Mouse (Mus musculus) hindbrain, embryonic 11.5 days (tissue): ENCODE results near the gene Sept7. TPM values are rescaled to one million over a fixed set of nuclear protein-coding genes. Genes with fewer than 3 reads are reported as not detected.
"Not testable (repeated sequence)": the region's sequence is repeated elsewhere in the genome, so short reads cannot be mapped to it uniquely, and the experiment has no call there.

Experiments
- ATAC-seq: fragments of 200-750 bp; cut with Nextera tagmentation; 2 replicates; pipeline ENCODE4 v1.8.0; 2017; ENCODE audit warnings: mild to moderate bottlenecking, moderate TSS enrichment, moderate library complexity; ENCODE audit not compliant: low FRiP score
- DNase-seq: peaks from one replicate; pipeline ENCODE4 v3.0.0-alpha.2; 2015; ENCODE audit warnings: low spot score
- H3K27ac ChIP-seq: fragments of 300-500 bp; sonication (generic); 2 replicates; pipeline ENCODE4 v1.5.1; 2014; ENCODE audit warnings: mild to moderate bottlenecking, low read depth, low read length
- H3K27me3 ChIP-seq: fragments of 300-500 bp; sonication (generic); 2 replicates; pipeline ENCODE4 v1.6.1; 2014; ENCODE audit warnings: mild to moderate bottlenecking, low read length, moderate library complexity, mixed read lengths; ENCODE audit not compliant: control insufficient read depth, insufficient read depth
- H3K36me3 ChIP-seq: fragments of 300-500 bp; sonication (generic); 2 replicates; pipeline ENCODE4 v1.6.1; 2014; ENCODE audit warnings: mild to moderate bottlenecking, low read length, moderate library complexity, mixed read lengths; ENCODE audit not compliant: control insufficient read depth, insufficient read depth
- H3K4me1 ChIP-seq: fragments of 300-500 bp; sonication (generic); replicated peaks from 2 replicates; pipeline ENCODE4 v1.6.1; 2014; ENCODE audit warnings: low read length, mixed read lengths; ENCODE audit not compliant: control insufficient read depth, insufficient read depth
- H3K4me2 ChIP-seq: fragments of 300-500 bp; sonication (generic); replicated peaks from 2 replicates; pipeline ENCODE4 v1.6.1; 2014; ENCODE audit warnings: mild to moderate bottlenecking, low read depth, low read length
- H3K4me3 ChIP-seq: fragments of 300-500 bp; sonication (generic); 2 replicates; pipeline ENCODE4 v1.5.1; 2014; ENCODE audit warnings: low read depth, low read length
- H3K9ac ChIP-seq: fragments of 300-500 bp; sonication (generic); 2 replicates; pipeline ENCODE4 v1.6.1; 2014; ENCODE audit warnings: low read depth, low read length
- H3K9me3 ChIP-seq: fragments of 300-500 bp; sonication (generic); 2 replicates; pipeline ENCODE4 v1.6.1; 2016; ENCODE audit warnings: low read length; ENCODE audit not compliant: control insufficient read depth
- WGBS: fragments of 180-500 bp; shearing (Covaris S2); extraction: QIAGEN DNeasy Blood & Tissue Kit; methylation state at CpG from one replicate; pipeline ENCODE4 v1.1.7; 2014; 5-methylcytosine and 5-hydroxymethylcytosine counted together
- polyA plus RNA-seq: library from polyadenylated mRNA; unstranded; fragments of >200 nt; fragmentation: Nextera tagmentation; extraction: Ambion mirVana; gene quantifications from 2 replicates; pipeline ENCODE4 v1.2.1, GENCODE M21; 2014

Gene Sept7
- polyA plus RNA-seq, 1 experiment from 2014 or later, result 290 TPM

DNA sequence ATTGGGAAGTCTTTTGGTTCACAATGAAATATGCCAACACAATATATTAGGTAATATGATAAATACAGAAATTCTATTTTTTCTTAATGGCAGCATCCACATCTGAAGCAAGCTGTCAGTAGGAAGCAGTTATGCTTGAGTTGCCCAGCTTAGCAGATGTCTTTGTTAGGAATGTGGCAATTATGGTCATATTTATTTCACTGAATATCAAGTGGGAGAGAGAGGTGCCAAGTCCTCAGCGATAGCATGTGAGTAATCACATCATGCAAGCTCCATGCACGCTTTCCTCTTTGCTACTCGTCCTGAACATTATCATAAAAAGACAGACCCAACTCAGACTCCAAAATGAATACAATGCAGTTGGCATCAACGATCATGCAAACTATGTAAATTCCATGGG is 27.3 kb upstream of the Sept7 start:
- no peaks in the 10 kb centered on the region for H3K27me3 ChIP-seq
- no peak for DNase-seq
- no peaks in the 10 kb centered on the region for H3K36me3 ChIP-seq
- WGBS, result 85% methylated on average over 4 of the region's 4 CpGs
- H3K4me1 ChIP-seq, result no peaks in the 10 kb centered on the region
- H3K4me2 ChIP-seq, result no peak overlapping the region
- H3K4me3 ChIP-seq, result no peak overlapping the region
- no peak overlapping the region for H3K9ac ChIP-seq
- no peak for ATAC-seq
- no peak overlapping the region for H3K27ac ChIP-seq
- no peaks in the 10 kb centered on the region for H3K9me3 ChIP-seq

DNA sequence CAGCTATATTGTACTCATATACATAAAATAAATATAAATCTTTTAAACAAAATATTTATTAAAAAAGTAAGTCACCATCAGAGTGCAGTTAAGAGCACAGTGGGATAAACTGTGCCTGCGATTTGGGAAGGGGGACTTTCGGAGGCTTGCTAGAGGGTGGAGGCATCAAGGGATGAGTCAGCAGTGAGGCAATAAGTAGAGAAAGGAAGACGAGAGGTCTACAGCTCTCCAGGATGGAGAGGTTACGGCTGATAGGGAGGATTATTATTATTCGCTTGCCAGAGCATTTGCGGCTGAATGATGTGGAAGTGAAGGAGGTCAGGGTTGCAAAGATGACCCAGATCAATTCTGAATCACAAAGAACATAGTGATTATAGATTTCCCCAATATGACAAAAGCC is 22.5 kb upstream of the Sept7 start:
- ATAC-seq (no peak), DNase-seq (no peak)
- Histone ChIP-seq H3K36me3 (no peaks in the 10 kb centered on the region), H3K4me1 (no peaks in the 10 kb centered on the region), H3K4me3 (no peak overlapping the region), H3K4me2 (no peak overlapping the region), H3K27ac (no peak overlapping the region), H3K27me3 (no peaks in the 10 kb centered on the region), H3K9me3 (no peaks in the 10 kb centered on the region), H3K9ac (no peak overlapping the region)
- WGBS, result 88% methylated on average over 6 of the region's 6 CpGs

DNA sequence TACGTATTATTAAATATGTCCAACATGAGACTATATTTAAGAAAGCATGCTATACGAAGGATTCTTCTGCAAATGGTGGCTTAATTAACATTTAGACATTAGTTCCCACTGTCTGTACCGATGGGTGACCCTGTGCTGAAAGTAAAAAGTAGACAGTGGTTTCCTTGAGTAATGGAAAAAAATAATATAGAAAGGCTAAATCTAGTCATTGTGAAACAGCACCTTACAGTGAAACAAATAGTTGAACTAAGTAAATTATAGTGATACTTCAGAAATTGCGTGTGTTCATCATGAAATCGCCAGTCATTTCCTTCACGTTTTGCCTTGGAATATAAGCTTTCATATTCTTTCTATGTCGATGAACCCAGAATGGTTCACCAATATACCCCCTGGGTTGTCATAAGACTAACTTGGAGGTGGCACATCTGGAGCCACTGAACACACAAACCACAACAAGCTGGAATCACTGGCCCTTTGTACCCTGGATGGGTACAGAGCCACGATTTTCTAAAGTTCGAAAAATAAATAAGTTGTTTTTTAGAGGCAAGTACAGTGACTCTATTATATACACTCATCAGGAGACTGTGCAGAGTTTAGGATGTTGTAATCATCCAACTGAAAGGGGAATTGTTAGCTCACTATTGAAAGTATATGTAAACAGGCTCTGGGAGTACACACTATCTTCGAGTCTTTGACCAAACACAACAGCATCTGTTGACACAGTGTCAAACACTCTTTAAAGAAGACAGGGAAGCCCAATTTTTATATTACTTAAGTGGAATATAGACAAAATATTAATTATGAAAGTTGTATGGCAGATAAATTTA is 21.8 kb upstream of the Sept7 start:
- Histone ChIP-seq H3K27ac (no peak overlapping the region), H3K9ac (no peak overlapping the region), H3K4me2 (no peak overlapping the region), H3K36me3 (no peaks in the 10 kb centered on the region), H3K4me3 (no peak overlapping the region), H3K9me3 (no peaks in the 10 kb centered on the region), H3K27me3 (no peaks in the 10 kb centered on the region), H3K4me1 (no peaks in the 10 kb centered on the region)
- no peak for DNase-seq
- ATAC-seq, result no peak
- WGBS, result 90% methylated on average over 10 of the region's 10 CpGs

DNA sequence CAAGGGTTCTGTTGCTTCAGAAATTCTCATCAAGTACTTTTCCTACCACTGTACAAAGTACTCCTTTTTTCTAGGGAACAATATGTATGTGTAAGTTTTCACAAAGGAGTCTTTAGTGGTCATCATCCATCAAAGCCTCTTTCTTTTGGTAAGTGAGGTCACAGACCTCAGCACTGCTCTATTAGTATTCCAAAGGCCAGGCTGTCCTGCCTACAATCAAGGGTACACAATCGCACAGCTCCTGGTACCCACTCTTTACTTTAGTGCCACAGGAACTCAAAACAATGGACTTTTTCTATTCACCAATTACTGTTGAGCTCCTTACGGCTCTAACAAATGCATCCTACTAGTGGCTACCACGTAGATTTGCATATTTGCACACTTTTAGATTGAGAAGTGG is 11.2 kb upstream of the Sept7 start:
- 45% methylated on average over 3 of the region's 3 CpGs for WGBS
- no peak for DNase-seq
- Histone ChIP-seq H3K4me3 (no peak overlapping the region), H3K36me3 (no peaks in the 10 kb centered on the region), H3K4me1 (no peaks in the 10 kb centered on the region), H3K27ac (no peak overlapping the region), H3K9me3 (no peaks in the 10 kb centered on the region), H3K27me3 (no peaks in the 10 kb centered on the region), H3K4me2 (no peak overlapping the region), H3K9ac (no peak overlapping the region)
- no peak for ATAC-seq

DNA sequence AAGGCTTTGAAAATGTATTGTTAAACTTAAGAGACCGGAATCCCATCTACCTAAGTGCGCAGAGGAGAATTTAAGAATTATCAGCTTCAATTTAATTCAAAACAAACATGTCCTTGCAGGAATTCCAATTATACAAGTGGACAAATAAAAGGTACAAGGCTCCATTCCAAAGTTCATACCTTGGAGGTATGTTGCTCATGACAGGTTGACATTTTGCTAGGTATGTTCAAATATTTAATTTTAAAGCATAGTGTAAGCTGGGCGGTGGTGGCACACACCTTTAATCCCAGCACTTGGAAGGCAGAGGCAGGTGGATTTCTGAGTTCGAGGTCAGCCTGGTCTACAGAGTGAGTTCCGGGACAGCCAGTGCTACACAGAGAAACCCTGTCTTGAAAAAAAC is 10.5 kb upstream of the Sept7 start:
- DNase-seq, H3K4me1 ChIP-seq, H3K27ac ChIP-seq, ATAC-seq, H3K9me3 ChIP-seq, H3K4me2 ChIP-seq, H3K9ac ChIP-seq, H3K36me3 ChIP-seq, H3K27me3 ChIP-seq, H3K4me3 ChIP-seq: not testable (repeated sequence)
- 89% methylated on average over 5 of the region's 5 CpGs for WGBS

DNA sequence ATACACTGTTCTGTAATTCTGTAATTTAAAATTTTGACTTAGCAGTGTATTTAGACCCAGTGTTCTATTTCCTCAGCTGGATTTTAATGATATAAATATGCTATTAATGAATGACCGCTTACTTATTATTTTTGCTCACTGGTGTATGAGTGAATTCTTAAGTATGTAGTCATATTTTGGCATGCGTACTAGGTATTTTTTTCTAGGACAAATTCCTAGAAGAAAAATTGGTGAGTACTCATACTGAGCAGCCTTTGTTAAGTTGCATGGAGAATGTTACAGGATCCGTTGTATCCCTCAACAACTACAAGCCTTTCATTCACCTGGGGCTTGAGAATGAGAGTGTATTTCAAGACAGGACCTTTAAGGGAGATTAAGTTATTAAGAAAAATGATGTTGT is 10.0 kb upstream of the Sept7 start:
- no peak overlapping the region for H3K27ac ChIP-seq
- ATAC-seq, result no peak
- no peak overlapping the region for H3K4me3 ChIP-seq
- H3K4me2 ChIP-seq, result no peak overlapping the region
- no peaks in the 10 kb centered on the region for H3K4me1 ChIP-seq
- H3K9me3 ChIP-seq, result no peaks in the 10 kb centered on the region
- H3K27me3 ChIP-seq, result no peaks in the 10 kb centered on the region
- WGBS, result 93% methylated on average over 3 of the region's 3 CpGs
- H3K9ac ChIP-seq, result no peak overlapping the region
- no peak for DNase-seq
- H3K36me3 ChIP-seq, result no peaks in the 10 kb centered on the region

DNA sequence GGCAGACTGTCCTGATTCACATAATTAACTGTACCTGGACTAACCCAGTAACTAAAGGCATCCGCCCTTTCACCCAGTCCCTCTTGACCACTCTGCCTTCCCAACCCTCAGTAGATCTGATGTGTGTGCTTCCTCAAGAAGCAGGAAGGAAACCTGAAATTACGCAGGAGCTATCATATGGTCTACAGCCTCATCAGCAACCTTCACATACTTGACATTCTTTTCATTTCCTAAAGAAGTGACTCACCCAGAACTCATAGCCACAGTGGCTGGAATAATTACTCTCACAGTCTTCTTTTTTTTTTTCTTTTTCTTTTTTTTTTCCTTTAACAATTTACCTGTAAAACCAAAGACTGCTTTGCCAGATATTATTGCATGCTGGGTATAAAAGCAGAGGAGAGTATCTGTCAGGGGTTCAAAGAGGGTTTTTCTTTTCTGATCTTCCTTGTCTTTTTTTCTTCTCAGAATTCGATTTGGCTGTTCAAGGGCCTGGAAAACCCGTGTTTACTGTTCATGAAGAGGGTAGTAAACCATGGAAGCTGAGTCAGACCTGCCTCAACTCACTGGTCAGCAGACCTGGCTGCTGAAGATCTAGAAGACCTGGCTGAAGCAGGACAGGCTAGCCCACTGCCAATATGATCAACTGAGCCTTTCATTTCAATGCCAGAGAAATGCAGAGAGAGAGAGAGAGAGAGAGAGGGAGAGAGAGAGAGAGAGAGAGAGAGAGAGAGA is 8.1 kb upstream of the Sept7 start:
- no peaks in the 10 kb centered on the region for H3K9me3 ChIP-seq
- H3K9ac ChIP-seq, result no peak overlapping the region
- ATAC-seq, result no peak
- no peaks in the 10 kb centered on the region for H3K27me3 ChIP-seq
- H3K4me1 ChIP-seq, result no peaks in the 10 kb centered on the region
- 78% methylated on average over 4 of the region's 4 CpGs for WGBS
- H3K4me3 ChIP-seq, result no peak overlapping the region
- no peaks in the 10 kb centered on the region for H3K36me3 ChIP-seq
- H3K4me2 ChIP-seq, result no peak overlapping the region
- DNase-seq, result no peak
- H3K27ac ChIP-seq, result no peak overlapping the region

DNA sequence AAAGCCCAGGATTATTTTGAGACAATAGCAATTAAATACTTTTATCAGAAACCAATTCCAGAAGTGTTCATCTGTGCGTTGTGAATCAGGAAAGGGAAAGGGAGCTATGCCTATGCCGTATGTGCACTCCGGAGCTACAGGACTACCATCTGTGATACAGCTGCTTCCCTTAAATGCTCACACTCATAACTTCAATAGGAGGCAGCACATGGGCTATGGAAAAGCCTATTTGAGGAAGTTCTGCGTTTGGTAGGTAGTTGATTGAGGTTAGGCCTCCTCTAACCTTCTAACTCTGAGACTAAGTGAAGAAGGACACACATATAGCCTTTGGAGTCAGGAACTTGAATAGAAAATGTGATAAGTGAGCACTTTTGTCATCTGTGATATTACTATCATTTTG is 7.1 kb upstream of the Sept7 start:
- DNase-seq (no peak), ATAC-seq (no peak)
- Histone ChIP-seq H3K9me3 (no peaks in the 10 kb centered on the region), H3K4me2 (no peak overlapping the region), H3K36me3 (no peaks in the 10 kb centered on the region), H3K27me3 (no peaks in the 10 kb centered on the region), H3K27ac (no peak overlapping the region), H3K4me1 (no peaks in the 10 kb centered on the region), H3K9ac (no peak overlapping the region), H3K4me3 (no peak overlapping the region)
- WGBS, result 84% methylated on average over 4 of the region's 4 CpGs

DNA sequence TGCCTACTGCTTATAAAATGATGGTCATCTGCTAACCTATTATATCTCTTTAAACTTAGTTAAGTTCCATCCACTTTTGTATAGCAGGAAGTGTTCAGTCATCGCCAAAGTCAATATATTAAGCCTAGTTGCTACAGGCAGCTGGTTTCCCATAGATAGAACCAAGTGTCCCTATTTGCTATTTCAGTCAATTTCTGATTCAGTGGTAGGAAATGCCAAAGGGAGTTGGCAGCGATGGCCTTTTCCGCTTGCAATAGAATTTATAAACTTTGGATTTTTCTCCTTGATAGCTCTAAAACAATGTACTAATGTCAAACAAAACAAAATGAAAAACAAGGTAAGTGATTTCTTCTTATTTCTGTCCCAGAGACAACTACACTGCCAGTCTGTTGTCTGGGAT is 5.7 kb upstream of the Sept7 start:
- H3K4me2 ChIP-seq, result no peak overlapping the region
- no peak overlapping the region for H3K9ac ChIP-seq
- DNase-seq (no peak), ATAC-seq (no peak)
- H3K4me1 ChIP-seq, result no peaks in the 10 kb centered on the region
- H3K27me3 ChIP-seq, result no peaks in the 10 kb centered on the region
- no peaks in the 10 kb centered on the region for H3K36me3 ChIP-seq
- no peak overlapping the region for H3K4me3 ChIP-seq
- no peaks in the 10 kb centered on the region for H3K9me3 ChIP-seq
- 95% methylated on average over 3 of the region's 3 CpGs for WGBS
- H3K27ac ChIP-seq, result no peak overlapping the region
